Mouse (Mus musculus) erythroblast, embryonic 14.5 days (primary cell): ENCODE data around the gene E2f6.

Source experiments
- GATA1 ChIP-seq: IDR thresholded peaks from 2 replicates; pipeline ENCODE4 v1.6.1; 2012; ENCODE audit warnings: low read length, inconsistent platforms, mixed read lengths
- TAL1 ChIP-seq: IDR thresholded peaks from 3 replicates; pipeline ENCODE4 v1.6.1; 2012; ENCODE audit warnings: low read length, inconsistent platforms, mixed read lengths

- TF ChIP-seq GATA1 (no peak), TAL1 (no peak)
These were observed 39.9 kb downstream of the E2f6 start for GRCm38 (mm10) chr12:16850431-16851375.
